Mouse (Mus musculus): ENCODE results near the gene Camk1. TPM values are rescaled to one million over a fixed set of nuclear protein-coding genes. Genes with fewer than 3 reads are reported as not detected.
"Not testable (repeated sequence)": the region's sequence is repeated elsewhere in the genome, so short reads cannot be mapped to it uniquely, and the experiment has no call there.

Gene Camk1
- polyA plus RNA-seq, 1 experiment from 2014 or later, result 47.2 TPM

GRCm38 (mm10) chr6:113350538-113350937 lies 6.8 kb upstream of the Camk1 start:
- Histone ChIP-seq H3K9me3 (replicated peaks) (no peaks in the 10 kb centered on the region), H3K36me3 (no peaks in the 10 kb centered on the region), H3K27ac (replicated peaks) (no peak overlapping the region), H3K27me3 (ENCODE audit: low read depth, poor library complexity, severe bottlenecking) (no peaks in the 10 kb centered on the region), H3K4me3 (no peak overlapping the region), H3K4me1 (no peaks in the 10 kb centered on the region)
- DNase-seq (ENCODE audit: low spot score), result no peak

- DNase-seq (ENCODE audit: low spot score), result no peak
- Histone ChIP-seq H3K4me3 (no peak overlapping the region), H3K9me3 (replicated peaks) (no peaks in the 10 kb centered on the region), H3K36me3 (no peaks in the 10 kb centered on the region), H3K27ac (replicated peaks) (no peak overlapping the region), H3K4me1 (peaks cover 24% of the 10 kb centered on the region), H3K27me3 (ENCODE audit: low read depth, poor library complexity, severe bottlenecking) (no peaks in the 10 kb centered on the region)
- WGBS, result 81% methylated on average over 4 of the region's 4 CpGs
These were observed 3.1 kb upstream of the Camk1 start for GRCm38 (mm10) chr6:113346897-113347296.

- 65% methylated on average over 2 of the region's 2 CpGs for WGBS
These were observed 537 bp upstream of the Camk1 start for GRCm38 (mm10) chr6:113344321-113344720.

GRCm38 (mm10) chr6:113342297-113342696 lies 1.5 kb downstream of the Camk1 start:
- Histone ChIP-seq H3K27me3 (ENCODE audit: low read depth, poor library complexity, severe bottlenecking) (no peaks in the 10 kb centered on the region), H3K9me3 (replicated peaks) (no peaks in the 10 kb centered on the region), H3K36me3 (peaks cover 28% of the 10 kb centered on the region), H3K27ac (replicated peaks) (no peak overlapping the region), H3K4me3 (no peak overlapping the region), H3K4me1 (peaks cover 27% of the 10 kb centered on the region)
- WGBS, result 56% methylated on average over 4 of the region's 7 CpGs
- DNase-seq (ENCODE audit: low spot score), result no peak

More at GRCm38 (mm10) chr6:113344321-113344720, 537 bp upstream of the Camk1 start:
- Histone ChIP-seq H3K27ac (replicated peaks) (peak overlapping the region; percentile 87), H3K4me1 (peaks cover 27% of the 10 kb centered on the region), H3K4me3 (peak overlapping the region; percentile 65), H3K27me3 (ENCODE audit: low read depth, poor library complexity, severe bottlenecking) (no peaks in the 10 kb centered on the region), H3K36me3 (peaks cover 12% of the 10 kb centered on the region), H3K9me3 (replicated peaks) (no peaks in the 10 kb centered on the region)
- DNase-seq (ENCODE audit: low spot score), result no peak

- Histone ChIP-seq H3K4me1 (peaks cover 27% of the 10 kb centered on the region), H3K36me3 (peaks cover 33% of the 10 kb centered on the region), H3K4me3 (no peak overlapping the region), H3K27ac (replicated peaks) (no peak overlapping the region), H3K27me3 (ENCODE audit: low read depth, poor library complexity, severe bottlenecking) (no peaks in the 10 kb centered on the region), H3K9me3 (replicated peaks) (no peaks in the 10 kb centered on the region)
- WGBS, result 90% methylated on average over 6 of the region's 6 CpGs
- no peak for DNase-seq (ENCODE audit: low spot score)
These were observed 2.2 kb downstream of the Camk1 start for GRCm38 (mm10) chr6:113341574-113341973.

DNA sequence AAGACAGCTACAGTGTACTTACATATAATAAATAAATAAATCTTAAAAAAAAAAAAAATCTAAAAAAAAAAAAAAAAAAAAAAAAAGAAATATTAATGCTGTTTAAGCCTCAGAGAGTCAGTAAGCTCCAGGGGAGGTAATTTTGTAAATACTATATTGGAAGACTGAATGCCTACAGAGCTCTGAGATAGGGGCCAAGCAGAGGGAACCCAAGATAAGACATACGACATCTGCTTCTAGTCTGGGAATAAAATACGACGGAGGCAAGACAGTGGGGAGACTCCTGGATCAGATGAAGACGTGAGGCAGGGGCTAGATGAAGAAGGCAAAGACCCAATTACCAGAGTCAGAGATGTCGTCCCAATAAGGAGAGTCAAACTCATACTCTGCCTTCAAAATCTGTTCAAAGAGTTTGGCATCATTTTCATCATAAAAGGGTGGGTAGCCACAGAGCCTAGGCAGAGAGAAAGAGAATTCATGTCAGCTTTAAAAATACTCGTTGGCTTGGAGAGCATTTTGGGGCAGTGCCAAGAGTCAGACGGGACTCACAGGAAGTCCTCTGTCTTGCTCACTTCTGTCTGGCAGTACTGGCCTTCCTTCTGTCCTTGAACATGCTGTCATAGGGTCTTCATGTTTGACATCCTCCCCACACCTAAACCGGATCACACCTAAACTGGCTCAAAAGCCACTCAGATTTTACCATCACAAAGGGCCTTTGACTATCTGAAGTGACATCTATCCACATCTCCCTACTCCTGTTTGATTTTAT lies 6.7 kb downstream of the Camk1 start:
- H3K4me3 ChIP-seq, result no peak overlapping the region
- DNase-seq (ENCODE audit: low spot score), result no peak
- H3K4me1 ChIP-seq, result peaks cover 4% of the 10 kb centered on the region
- H3K27me3 ChIP-seq (ENCODE audit: low read depth, poor library complexity, severe bottlenecking), result no peaks in the 10 kb centered on the region
- no peak overlapping the region for H3K27ac ChIP-seq (replicated peaks)
- H3K9me3 ChIP-seq (replicated peaks), result no peaks in the 10 kb centered on the region
- 83% methylated on average over 8 of the region's 8 CpGs for WGBS
- H3K36me3 ChIP-seq, result peaks cover 78% of the 10 kb centered on the region

- peaks cover 91% of the 10 kb centered on the region for H3K36me3 ChIP-seq
- no peaks in the 10 kb centered on the region for H3K9me3 ChIP-seq (replicated peaks)
- H3K27ac ChIP-seq (replicated peaks), result no peak overlapping the region
- DNase-seq (ENCODE audit: low spot score), result no peak
- H3K27me3 ChIP-seq (ENCODE audit: low read depth, poor library complexity, severe bottlenecking), result no peaks in the 10 kb centered on the region
- no peak overlapping the region for H3K4me3 ChIP-seq
- 89% methylated on average over 6 of the region's 6 CpGs for WGBS
- no peaks in the 10 kb centered on the region for H3K4me1 ChIP-seq
These were observed 9.6 kb downstream of the Camk1 start for GRCm38 (mm10) chr6:113334216-113334615.

DNA sequence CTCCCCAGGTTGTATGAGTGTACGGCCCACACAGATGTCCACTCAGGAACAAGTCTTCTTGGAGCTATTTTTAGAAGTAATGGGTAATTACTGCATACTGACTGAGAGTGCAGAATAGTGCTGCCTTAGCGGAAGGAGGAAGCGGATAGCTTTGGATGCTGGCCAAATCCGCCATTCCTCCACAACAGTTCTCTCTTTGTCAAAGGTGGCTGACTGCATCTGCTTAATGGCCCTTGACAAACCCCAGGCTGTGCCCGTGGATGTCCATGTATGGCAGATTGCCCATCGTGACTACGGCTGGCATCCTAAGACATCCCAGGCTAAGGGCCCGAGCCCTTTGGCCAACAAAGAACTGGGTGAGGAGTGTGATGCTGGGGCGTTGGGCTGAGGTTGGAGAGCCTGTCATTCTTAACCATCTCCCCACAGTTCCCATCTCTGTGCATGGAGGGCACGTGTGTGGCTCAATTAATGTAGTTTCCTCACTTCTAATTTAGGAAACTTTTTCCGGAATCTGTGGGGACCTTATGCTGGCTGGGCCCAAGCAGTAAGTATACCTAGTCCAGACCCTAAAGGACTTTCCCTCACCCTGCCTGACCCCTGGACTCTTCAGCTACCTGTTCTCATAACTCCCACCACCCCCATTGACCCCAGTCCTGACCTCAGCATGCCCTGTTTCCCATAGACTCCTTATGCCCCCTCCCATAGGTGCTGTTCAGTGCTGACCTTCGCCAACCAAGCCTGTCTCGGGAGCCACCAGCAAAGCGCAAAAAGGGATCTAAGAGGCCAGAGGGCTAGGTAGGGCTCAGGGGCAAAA lies 10.4 kb downstream of the Camk1 start:
- Histone ChIP-seq H3K4me3 (no peak overlapping the region), H3K27me3 (ENCODE audit: low read depth, poor library complexity, severe bottlenecking) (no peaks in the 10 kb centered on the region), H3K27ac (replicated peaks) (no peak overlapping the region), H3K36me3 (peaks cover 92% of the 10 kb centered on the region), H3K4me1 (peaks cover 1% of the 10 kb centered on the region; the same call in 1 of the 2 replicates), H3K9me3 (replicated peaks) (no peaks in the 10 kb centered on the region)
- no peak for DNase-seq (ENCODE audit: low spot score)
- 91% methylated on average over 14 of the region's 14 CpGs for WGBS

DNA sequence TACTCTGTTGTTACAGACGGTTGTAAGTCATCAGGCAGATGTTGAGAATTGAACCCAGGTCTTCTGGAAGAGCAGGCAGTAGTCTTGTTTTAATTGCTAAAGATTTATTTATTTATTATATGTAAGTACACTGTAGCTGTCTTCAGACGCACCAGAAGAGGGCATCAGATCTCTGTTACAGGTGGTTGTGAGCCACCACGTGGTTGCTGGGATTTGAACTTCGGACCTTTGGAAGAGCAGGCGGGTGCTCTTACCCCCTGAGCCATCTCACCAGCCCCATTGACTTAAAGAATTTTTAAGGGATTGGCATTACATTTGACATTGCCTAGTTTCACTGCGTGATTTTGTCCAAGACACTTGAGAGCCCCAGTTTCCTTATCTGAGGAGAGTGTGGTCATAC lies 11.1 kb downstream of the Camk1 start:
- DNase-seq (ENCODE audit: low spot score); H3K27me3 ChIP-seq (ENCODE audit: low read depth, poor library complexity, severe bottlenecking); H3K4me3 ChIP-seq; H3K27ac ChIP-seq (replicated peaks); H3K9me3 ChIP-seq (replicated peaks); H3K4me1 ChIP-seq: not testable (repeated sequence)
- WGBS, result 77% methylated on average over 6 of the region's 6 CpGs
- peaks cover 87% of the 10 kb centered on the region for H3K36me3 ChIP-seq

DNA sequence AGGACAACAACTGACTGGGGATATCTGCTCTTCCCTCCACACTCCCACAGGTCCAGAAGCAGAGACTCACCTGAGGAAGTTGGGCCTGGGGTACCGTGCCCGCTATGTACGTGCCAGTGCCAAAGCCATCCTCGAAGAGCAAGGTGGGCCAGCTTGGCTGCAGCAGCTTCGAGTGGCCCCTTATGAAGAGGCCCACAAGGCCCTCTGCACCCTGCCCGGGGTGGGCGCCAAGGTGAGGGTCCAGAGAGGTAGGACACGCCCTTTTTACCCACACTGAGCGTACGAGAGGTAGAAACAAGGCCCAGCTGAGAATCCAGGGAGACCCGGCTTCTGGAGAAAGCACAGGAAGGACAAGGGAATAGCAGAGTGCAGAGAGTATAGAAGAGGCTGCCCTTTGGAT lies 12.1 kb downstream of the Camk1 start:
- no peak overlapping the region for H3K27ac ChIP-seq (replicated peaks)
- no peaks in the 10 kb centered on the region for H3K9me3 ChIP-seq (replicated peaks)
- H3K4me1 ChIP-seq, result peaks cover 14% of the 10 kb centered on the region; the same call in 1 of the 2 replicates
- no peaks in the 10 kb centered on the region for H3K27me3 ChIP-seq (ENCODE audit: low read depth, poor library complexity, severe bottlenecking)
- peaks cover 78% of the 10 kb centered on the region for H3K36me3 ChIP-seq
- no peak for DNase-seq (ENCODE audit: low spot score)
- no peak overlapping the region for H3K4me3 ChIP-seq
- 90% methylated on average over 11 of the region's 11 CpGs for WGBS

- Histone ChIP-seq H3K9me3 (replicated peaks) (no peaks in the 10 kb centered on the region), H3K4me1 (peaks cover 22% of the 10 kb centered on the region), H3K27ac (replicated peaks) (no peak overlapping the region), H3K36me3 (peaks cover 70% of the 10 kb centered on the region), H3K4me3 (no peak overlapping the region), H3K27me3 (ENCODE audit: low read depth, poor library complexity, severe bottlenecking) (no peaks in the 10 kb centered on the region)
- no peak for DNase-seq (ENCODE audit: low spot score)
- 76% methylated on average over 2 of the region's 2 CpGs for WGBS
These were observed 13.2 kb downstream of the Camk1 start for GRCm38 (mm10) chr6:113330547-113330946.

GRCm38 (mm10) chr6:113329396-113329795 lies 14.4 kb downstream of the Camk1 start:
- no peak for DNase-seq (ENCODE audit: low spot score)
- Histone ChIP-seq H3K27me3 (ENCODE audit: low read depth, poor library complexity, severe bottlenecking) (no peaks in the 10 kb centered on the region), H3K4me1 (peaks cover 24% of the 10 kb centered on the region), H3K9me3 (replicated peaks) (no peaks in the 10 kb centered on the region), H3K27ac (replicated peaks) (no peak overlapping the region), H3K36me3 (peaks cover 70% of the 10 kb centered on the region), H3K4me3 (no peak overlapping the region)
- 85% methylated on average over 1 of the region's 1 CpGs for WGBS
